Mouse (Mus musculus) mouse embryonic stem cell (cell line): Measurements from ENCODE around the gene Acy3.
"Not testable (repeated sequence)": the region's sequence is repeated elsewhere in the genome, so short reads cannot be mapped to it uniquely, and the experiment has no call there.

ENCODE experiments used
- in situ Hi-C, 2 experiments: fragments of 300-500 bp; cut with MboI; formaldehyde crosslinking; loops; 1 replicate in 1 of 2; 3 replicates in 1 of 2; pipeline ENCODE4 v1.14.3; 2019 to 2020; ENCODE audit warnings: low sequenced_read_pairs in 2 of 2, low pct_unique_long_range_greater_than_20kb in 1 of 2, mixed read lengths in 1 of 2; ENCODE audit not compliant: unreplicated experiment in 1 of 2

Acy3 gene

GRCm38 (mm10) chr19:3966330-3967075 is 19.9 kb upstream of the Acy3 start:
- in situ Hi-C loops = no loop called here

DNA sequence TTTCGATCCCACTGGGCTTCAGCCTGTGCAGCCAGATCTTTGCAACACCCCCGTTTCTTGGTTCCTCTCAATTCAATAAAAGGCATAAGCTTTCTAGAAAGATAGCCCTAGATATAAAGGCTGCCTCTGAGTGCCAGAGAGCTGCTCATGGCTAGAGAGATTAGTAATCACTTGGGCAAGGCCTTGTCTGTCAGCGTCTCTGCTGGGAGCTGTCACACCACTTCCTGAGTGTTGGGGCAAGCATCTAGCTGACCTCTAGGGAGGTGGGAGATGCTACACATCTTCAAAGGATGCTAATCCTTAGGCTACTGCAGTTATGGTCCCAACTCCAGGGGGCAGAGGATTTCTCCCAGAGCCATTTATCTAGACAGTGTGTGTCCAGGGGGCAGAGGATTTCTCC is 19.1 kb upstream of the Acy3 start:
- in situ Hi-C loops = no loop called here

DNA sequence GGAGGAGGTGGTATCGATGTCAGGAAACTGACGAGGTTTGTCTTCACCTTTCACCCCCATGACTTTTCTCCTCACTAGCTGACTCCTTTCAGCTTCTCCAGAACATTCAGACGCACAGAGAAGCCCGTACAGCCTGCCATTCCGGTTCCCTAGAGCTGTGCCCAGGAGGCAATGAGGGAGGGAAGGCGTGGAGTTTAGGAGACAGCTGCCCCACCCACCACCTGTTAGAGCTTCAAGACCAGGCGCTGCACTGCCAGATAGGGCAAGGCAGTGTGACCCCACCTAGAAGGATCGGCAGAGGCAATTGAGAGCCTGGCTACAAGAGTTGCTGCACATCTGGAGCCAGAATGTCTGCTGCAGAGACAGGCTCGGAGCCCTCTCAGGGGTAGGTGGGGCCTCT is 14.1 kb upstream of the Acy3 start, which contains the start of gene Aldh3b2:
Gene Aldh3b2 (plus strand): TSS at position 100 of the 400 bp plus-strand sequence.
- in situ Hi-C loops = no loop called here

GRCm38 (mm10) chr19:3974608-3975007 is 11.8 kb upstream of the Acy3 start:
- in situ Hi-C loops = not testable (repeated sequence)

GRCm38 (mm10) chr19:3975866-3976265 is 10.5 kb upstream of the Acy3 start:
- in situ Hi-C loops = no loop called here

DNA sequence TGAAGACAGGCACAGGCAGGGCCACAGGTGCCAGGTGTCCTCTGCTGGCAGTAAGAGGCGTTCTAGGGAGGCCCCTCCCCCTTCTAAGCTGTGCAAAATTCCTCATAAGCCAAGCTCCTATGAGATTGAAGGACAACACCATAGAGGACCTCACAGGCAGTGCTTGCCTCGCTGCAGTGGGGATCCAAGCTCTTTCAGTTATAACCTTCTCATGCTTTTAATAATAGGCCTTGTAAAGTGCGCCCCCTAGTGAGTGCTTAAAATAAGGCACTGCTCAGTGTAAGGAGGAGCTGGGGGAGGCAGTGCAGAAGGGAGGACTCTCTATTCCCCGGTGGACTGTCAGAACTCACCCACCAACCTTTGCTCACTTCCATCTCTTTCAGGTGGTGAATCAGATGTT is 6.1 kb upstream of the Acy3 start:
- in situ Hi-C loops = no loop called here

DNA sequence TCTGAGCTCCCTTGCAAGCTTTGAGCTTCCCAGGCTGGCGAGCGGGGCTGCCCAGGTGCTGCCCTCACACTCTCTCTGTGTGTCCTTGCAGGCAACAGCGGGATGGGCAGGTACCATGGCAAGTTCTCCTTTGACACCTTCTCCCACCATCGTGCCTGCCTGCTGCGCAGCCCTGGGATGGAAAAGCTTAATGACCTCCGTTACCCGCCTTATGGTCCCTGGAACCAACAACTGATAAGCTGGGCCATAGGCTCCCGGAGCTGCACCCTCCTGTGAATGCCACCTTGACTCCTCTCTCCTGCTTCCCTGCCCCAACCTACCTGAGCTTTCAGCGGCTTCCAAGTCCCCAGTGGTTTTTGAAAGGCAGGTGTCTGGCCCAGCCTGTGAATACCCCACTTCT is 5.5 kb upstream of the Acy3 start:
- in situ Hi-C loops = no loop called here

- in situ Hi-C loops = no loop called here
Observed at GRCm38 (mm10) chr19:3983527-3984200, 2.7 kb upstream of the Acy3 start.

- in situ Hi-C loops = no loop called here
Observed at GRCm38 (mm10) chr19:3985261-3985681, 1.1 kb upstream of the Acy3 start.

GRCm38 (mm10) chr19:3988066-3988465 is 1.7 kb downstream of the Acy3 start:
- in situ Hi-C loops = no loop called here

DNA sequence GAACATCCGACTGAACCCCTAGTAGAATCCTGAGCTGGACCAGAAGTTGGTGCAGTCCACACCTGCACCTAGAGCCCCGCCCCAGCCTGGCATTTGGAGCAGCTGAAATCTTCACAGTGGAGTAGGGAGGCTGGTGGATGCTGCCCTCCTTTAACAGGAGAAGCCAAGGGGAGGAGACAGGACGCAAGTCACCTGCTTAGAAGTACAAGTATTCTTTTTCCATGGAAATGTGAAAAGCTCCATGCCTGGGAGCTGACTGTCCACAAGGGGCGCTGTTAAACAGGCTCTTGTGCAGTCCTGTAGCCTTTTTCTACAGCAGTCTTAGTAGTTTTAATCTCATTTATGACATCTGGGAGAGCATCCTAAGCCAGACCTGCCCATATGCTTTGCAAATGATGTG is 2.4 kb downstream of the Acy3 start:
- in situ Hi-C loops = no loop called here

DNA sequence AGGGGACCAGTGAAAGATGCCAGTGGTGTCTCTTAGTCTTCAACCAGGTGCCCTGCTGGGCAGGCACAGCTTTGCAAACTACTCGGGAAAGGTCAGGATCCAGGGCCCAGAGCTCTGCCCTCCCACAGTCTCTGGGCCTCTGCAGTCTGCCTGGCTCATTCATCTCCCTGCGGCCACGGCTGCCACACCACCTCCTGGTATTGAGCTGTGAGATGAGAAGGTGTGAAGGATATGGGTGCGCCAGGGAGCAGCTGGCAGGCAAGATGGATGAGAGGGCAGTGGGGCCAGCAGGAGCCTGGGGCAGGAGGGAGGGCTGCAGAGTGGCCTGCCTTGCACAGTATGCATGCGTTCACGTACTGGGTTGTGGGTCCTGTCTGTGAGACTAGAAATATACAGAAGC is 4.4 kb downstream of the Acy3 start:
- in situ Hi-C loops = no loop called here

DNA sequence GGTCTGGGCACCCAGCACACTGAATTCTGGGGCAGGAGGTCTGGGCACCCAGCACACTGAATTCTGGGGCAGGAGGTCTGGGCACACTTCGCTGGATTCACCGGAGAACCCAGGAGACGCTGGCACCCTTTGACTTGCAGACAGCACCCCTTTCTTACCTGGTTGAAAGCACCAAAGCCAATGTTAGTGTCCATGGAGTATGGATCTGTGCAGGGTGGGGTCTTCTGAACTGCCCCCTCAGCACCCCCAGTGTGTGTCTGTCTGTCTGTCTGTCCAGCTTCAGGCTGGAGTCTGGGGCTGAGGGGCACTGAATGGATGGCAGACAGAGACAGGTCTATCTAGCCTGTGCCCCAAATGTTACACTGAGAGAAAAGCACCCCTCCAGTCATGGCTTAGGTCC is 5.2 kb downstream of the Acy3 start:
- in situ Hi-C loops = no loop called here

DNA sequence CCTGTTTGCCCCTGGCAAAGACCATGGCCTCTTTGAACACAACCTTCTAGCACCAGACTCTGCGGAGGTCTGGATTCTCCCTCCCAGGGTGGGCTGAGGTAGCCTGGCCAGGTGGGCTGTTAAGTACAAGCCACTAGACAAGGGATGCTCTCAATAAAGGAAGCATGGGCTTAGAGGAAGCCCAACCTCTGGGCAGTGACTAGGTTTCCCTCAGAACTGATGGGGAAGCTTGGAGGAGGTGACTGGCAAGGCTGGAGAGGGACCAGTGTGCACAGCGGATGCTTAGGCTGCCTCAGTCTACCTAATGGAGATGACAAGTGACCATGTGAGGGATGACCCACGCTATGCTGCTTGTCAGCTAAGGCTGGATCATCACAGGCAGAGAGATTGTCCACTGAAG is 5.6 kb downstream of the Acy3 start:
- in situ Hi-C loops = no loop called here

- in situ Hi-C loops = no loop called here
Observed at GRCm38 (mm10) chr19:3992416-3992815, 6.0 kb downstream of the Acy3 start, which contains the start of gene Tbx10. Gene Tbx10, plus strand, starts transcription at chr19:3992752.

- in situ Hi-C loops = no loop called here
Observed at GRCm38 (mm10) chr19:3994932-3995331, 8.6 kb downstream of the Acy3 start.

- in situ Hi-C loops = no loop called here
Observed at GRCm38 (mm10) chr19:3995505-3995904, 9.1 kb downstream of the Acy3 start.

GRCm38 (mm10) chr19:3996106-3996505 is 9.7 kb downstream of the Acy3 start:
- in situ Hi-C loops = no loop called here

DNA sequence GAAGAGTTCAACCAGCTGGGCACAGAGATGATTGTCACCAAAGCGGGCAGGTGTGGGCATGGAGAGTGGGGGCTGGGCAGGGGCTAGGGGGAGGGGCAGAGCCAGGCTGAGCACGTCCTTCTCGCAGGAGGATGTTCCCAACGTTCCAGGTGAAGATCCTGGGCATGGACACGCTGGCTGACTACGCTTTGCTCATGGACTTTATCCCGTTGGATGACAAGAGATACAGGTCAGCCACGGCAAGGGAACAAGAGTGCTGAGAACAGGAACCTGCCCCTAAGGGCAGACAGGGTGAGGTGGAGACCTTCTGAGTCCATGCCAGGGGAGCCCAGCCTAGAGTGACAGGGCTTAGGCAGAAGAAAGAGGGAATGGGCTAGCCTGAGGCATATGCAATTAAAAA is 10.4 kb downstream of the Acy3 start:
- in situ Hi-C loops = no loop called here

- in situ Hi-C loops = no loop called here
Observed at GRCm38 (mm10) chr19:3997231-3997630, 10.9 kb downstream of the Acy3 start.
